Mouse (Mus musculus): ENCODE measurements around the gene Tmem164. TPM values are rescaled to one million over a fixed set of nuclear protein-coding genes. Genes with fewer than 3 reads are reported as not detected.
A peak's percentile ranks its signal among the peaks of the same experiment; 100 is the strongest.

The Tmem164 gene
- polyA plus RNA-seq, 1 experiment from 2014 or later: 36.4 TPM

DNA sequence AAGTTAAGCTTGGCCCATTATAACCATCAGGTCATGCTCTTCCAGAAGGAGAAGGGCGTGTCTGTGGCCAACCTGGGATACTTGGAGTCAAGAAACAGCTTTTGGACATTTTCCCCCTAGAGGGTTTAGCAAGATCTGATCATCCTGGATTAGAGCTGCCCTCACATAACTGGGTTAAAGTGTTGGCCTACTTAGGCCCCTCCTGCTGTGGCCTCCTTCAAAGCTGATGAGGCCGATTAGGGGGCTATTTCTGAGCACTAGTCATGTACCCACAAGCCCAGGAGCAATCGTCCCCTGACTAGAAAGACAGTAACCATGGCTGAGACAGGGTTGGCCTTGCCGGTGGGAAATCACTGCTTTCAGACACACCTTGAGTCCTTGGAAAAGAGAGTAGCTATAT, 160.7 kb downstream of the Tmem164 start:
- 81% methylated on average over 4 of the region's 4 CpGs for WGBS
- no peaks in the 10 kb centered on the region for H3K9me3 ChIP-seq (ENCODE audit: control insufficient read depth, low read length)
- H3K36me3 ChIP-seq (ENCODE audit: control insufficient read depth, insufficient read depth, low read length): no peaks in the 10 kb centered on the region
- no peak for ATAC-seq (ENCODE audit: insufficient number of reproducible peaks, low FRiP score, low TSS enrichment, low read depth)
- no peak for DNase-seq (ENCODE audit: low spot score)
- no peaks in the 10 kb centered on the region for H3K4me1 ChIP-seq (ENCODE audit: control insufficient read depth, insufficient read depth, low read length)
- no peak overlapping the region for H3K4me3 ChIP-seq (ENCODE audit: low read depth, low read length)
- no peak overlapping the region for H3K9ac ChIP-seq (ENCODE audit: low read length)
- H3K27me3 ChIP-seq (ENCODE audit: control insufficient read depth, insufficient read depth, low read length): no peaks in the 10 kb centered on the region
- H3K27ac ChIP-seq (replicated peaks; ENCODE audit: low read depth, low read length): no peak overlapping the region
- H3K4me2 ChIP-seq (ENCODE audit: low read depth, severe bottlenecking): no peak overlapping the region

DNA sequence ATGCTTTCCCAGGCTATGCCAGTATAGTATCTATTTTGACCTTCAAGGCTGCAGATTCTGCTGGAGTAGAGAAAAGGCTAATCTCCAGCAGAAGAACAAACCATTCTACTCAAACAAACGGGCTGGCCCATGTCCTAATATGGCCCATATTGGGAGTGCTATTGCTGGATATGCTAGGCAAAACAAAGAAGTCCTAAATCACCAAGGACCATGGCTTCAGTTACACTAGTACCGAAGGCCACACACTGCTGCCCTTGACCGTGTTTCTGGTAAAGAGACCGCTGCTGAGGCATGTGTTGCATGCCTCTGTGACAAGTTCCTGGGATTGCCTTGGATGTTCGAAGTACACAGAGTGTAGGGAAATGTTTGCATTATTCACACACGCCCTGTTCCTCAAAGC, 165.1 kb downstream of the Tmem164 start:
- H3K4me2 ChIP-seq (ENCODE audit: low read depth, severe bottlenecking): no peak overlapping the region
- no peaks in the 10 kb centered on the region for H3K4me1 ChIP-seq (ENCODE audit: control insufficient read depth, insufficient read depth, low read length)
- ATAC-seq (ENCODE audit: insufficient number of reproducible peaks, low FRiP score, low TSS enrichment, low read depth) (no peak), DNase-seq (ENCODE audit: low spot score) (no peak)
- no peaks in the 10 kb centered on the region for H3K27me3 ChIP-seq (ENCODE audit: control insufficient read depth, insufficient read depth, low read length)
- H3K4me3 ChIP-seq (ENCODE audit: low read depth, low read length): no peak overlapping the region
- no peak overlapping the region for H3K9ac ChIP-seq (ENCODE audit: low read length)
- no peaks in the 10 kb centered on the region for H3K9me3 ChIP-seq (ENCODE audit: control insufficient read depth, low read length)
- H3K36me3 ChIP-seq (ENCODE audit: control insufficient read depth, insufficient read depth, low read length): no peaks in the 10 kb centered on the region
- WGBS: 89% methylated on average over 6 of the region's 6 CpGs
- H3K27ac ChIP-seq (replicated peaks; ENCODE audit: low read depth, low read length): no peak overlapping the region

DNA sequence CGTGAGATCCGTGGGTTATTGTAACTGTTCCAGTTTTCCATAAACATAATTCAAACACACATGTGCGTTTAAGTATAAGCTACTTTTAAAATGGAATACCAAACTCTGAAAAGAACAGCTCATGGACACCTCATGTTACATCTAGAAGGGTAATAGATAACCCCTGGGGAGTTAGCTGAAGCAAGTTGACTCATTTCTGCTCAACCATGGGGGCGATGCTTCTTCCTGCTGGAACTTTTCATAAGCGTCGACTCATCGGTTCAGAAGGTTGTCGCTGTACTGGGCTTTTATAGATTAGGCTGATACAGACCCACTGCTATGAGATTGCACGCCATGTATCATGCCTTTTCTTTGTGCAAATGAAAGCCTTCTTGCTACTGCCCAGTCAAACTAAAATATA, 166.8 kb downstream of the Tmem164 start:
- WGBS: 92% methylated on average over 9 of the region's 9 CpGs
- Histone ChIP-seq H3K27me3 (ENCODE audit: control insufficient read depth, insufficient read depth, low read length) (no peaks in the 10 kb centered on the region), H3K9ac (ENCODE audit: low read length) (no peak overlapping the region), H3K4me1 (ENCODE audit: control insufficient read depth, insufficient read depth, low read length) (no peaks in the 10 kb centered on the region), H3K4me3 (ENCODE audit: low read depth, low read length) (no peak overlapping the region), H3K4me2 (ENCODE audit: low read depth, severe bottlenecking) (no peak overlapping the region), H3K9me3 (ENCODE audit: control insufficient read depth, low read length) (no peaks in the 10 kb centered on the region), H3K36me3 (ENCODE audit: control insufficient read depth, insufficient read depth, low read length) (no peaks in the 10 kb centered on the region), H3K27ac (replicated peaks; ENCODE audit: low read depth, low read length) (no peak overlapping the region)
- DNase-seq (ENCODE audit: low spot score) (no peak), ATAC-seq (ENCODE audit: insufficient number of reproducible peaks, low FRiP score, low TSS enrichment, low read depth) (no peak)

DNA sequence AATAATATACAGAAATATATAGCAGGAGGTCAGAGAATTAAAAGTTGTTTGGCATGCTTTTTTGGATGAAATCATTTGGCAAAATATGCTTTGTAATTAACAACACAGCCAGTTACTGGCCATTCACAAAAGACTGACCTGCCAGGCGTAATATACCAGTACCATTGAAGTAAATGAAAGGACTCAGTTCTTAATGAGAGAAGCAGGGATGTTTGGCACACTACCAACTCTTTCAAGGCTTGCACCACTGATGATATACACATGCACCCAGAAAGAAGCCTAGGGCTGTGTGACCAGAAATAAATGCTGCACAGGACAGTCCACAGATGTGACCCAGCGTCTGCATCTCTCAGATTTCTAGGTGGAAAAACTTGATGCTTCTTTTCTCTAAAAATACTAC, 188.6 kb downstream of the Tmem164 start:
- 0 out of 2 replicates have a peak, but pooled peaks cover 2% of the 10 kb centered on the region for H3K27me3 ChIP-seq (ENCODE audit: control insufficient read depth, insufficient read depth, low read length)
- H3K9ac ChIP-seq (ENCODE audit: low read length): no peak overlapping the region
- H3K9me3 ChIP-seq (ENCODE audit: control insufficient read depth, low read length): no peaks in the 10 kb centered on the region
- ATAC-seq (ENCODE audit: insufficient number of reproducible peaks, low FRiP score, low TSS enrichment, low read depth): no peak
- H3K4me3 ChIP-seq (ENCODE audit: low read depth, low read length): no peak overlapping the region
- H3K27ac ChIP-seq (replicated peaks; ENCODE audit: low read depth, low read length): no peak overlapping the region
- 88% methylated on average over 2 of the region's 2 CpGs for WGBS
- no peak overlapping the region for H3K4me2 ChIP-seq (ENCODE audit: low read depth, severe bottlenecking)
- H3K36me3 ChIP-seq (ENCODE audit: control insufficient read depth, insufficient read depth, low read length): no peaks in the 10 kb centered on the region
- no peaks in the 10 kb centered on the region for H3K4me1 ChIP-seq (ENCODE audit: control insufficient read depth, insufficient read depth, low read length)
- no peak for DNase-seq (ENCODE audit: low spot score)

DNA sequence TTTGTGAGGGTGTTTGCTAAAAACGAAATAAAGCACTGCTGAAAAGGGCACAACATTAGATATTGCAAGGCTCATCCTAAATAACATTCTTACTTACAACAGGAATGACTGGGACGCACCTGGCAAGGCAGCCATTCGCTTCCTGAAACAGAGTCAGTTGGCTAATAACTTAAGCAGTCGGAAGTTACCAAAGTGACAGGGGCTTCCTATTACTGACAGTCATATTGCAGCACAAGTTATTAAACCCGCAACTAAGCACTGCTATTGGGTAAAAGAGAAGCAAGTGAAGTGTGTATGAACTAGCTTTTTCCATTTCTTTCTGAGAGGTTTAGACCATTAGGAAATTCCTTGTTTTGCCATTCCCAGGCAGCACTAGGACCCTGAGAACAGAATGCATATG, 201.0 kb downstream of the Tmem164 start:
- Histone ChIP-seq H3K27ac (replicated peaks; ENCODE audit: low read depth, low read length) (no peak overlapping the region), H3K4me2 (ENCODE audit: low read depth, severe bottlenecking) (no peak overlapping the region), H3K36me3 (ENCODE audit: control insufficient read depth, insufficient read depth, low read length) (no peaks in the 10 kb centered on the region), H3K27me3 (ENCODE audit: control insufficient read depth, insufficient read depth, low read length) (no peaks in the 10 kb centered on the region), H3K4me1 (ENCODE audit: control insufficient read depth, insufficient read depth, low read length) (no peaks in the 10 kb centered on the region), H3K9me3 (ENCODE audit: control insufficient read depth, low read length) (no peaks in the 10 kb centered on the region), H3K4me3 (ENCODE audit: low read depth, low read length) (no peak overlapping the region), H3K9ac (ENCODE audit: low read length) (no peak overlapping the region)
- 87% methylated on average over 5 of the region's 5 CpGs for WGBS
- DNase-seq (ENCODE audit: low spot score) (no peak), ATAC-seq (ENCODE audit: insufficient number of reproducible peaks, low FRiP score, low TSS enrichment, low read depth) (no peak)

DNA sequence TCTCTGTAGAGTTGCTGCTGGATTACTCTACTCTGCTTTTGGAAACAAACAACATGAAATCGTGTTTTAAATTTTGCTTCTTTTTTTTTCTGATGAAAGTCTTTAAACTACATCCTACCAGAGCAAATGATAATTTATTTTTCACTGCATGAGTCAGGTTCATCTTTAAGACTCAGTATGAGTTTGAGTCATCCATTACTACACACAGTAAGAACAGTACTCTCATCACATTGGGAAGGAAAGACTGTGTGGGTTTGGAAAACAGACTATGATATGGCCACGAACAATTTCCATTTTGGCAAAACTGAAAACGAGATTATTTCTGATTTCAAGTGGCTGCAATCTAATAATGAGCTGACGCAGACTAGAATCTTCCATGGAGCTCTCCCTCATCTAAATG, 202.4 kb downstream of the Tmem164 start:
- Histone ChIP-seq H3K27ac (replicated peaks; ENCODE audit: low read depth, low read length) (no peak overlapping the region), H3K4me1 (ENCODE audit: control insufficient read depth, insufficient read depth, low read length) (no peaks in the 10 kb centered on the region), H3K4me2 (ENCODE audit: low read depth, severe bottlenecking) (no peak overlapping the region), H3K27me3 (ENCODE audit: control insufficient read depth, insufficient read depth, low read length) (0 out of 2 replicates have a peak, but pooled peaks cover 4% of the 10 kb centered on the region), H3K9me3 (ENCODE audit: control insufficient read depth, low read length) (no peaks in the 10 kb centered on the region), H3K4me3 (ENCODE audit: low read depth, low read length) (no peak overlapping the region), H3K9ac (ENCODE audit: low read length) (no peak overlapping the region), H3K36me3 (ENCODE audit: control insufficient read depth, insufficient read depth, low read length) (no peaks in the 10 kb centered on the region)
- 85% methylated on average over 4 of the region's 4 CpGs for WGBS
- no peak for DNase-seq (ENCODE audit: low spot score)
- no peak for ATAC-seq (ENCODE audit: insufficient number of reproducible peaks, low FRiP score, low TSS enrichment, low read depth)

DNA sequence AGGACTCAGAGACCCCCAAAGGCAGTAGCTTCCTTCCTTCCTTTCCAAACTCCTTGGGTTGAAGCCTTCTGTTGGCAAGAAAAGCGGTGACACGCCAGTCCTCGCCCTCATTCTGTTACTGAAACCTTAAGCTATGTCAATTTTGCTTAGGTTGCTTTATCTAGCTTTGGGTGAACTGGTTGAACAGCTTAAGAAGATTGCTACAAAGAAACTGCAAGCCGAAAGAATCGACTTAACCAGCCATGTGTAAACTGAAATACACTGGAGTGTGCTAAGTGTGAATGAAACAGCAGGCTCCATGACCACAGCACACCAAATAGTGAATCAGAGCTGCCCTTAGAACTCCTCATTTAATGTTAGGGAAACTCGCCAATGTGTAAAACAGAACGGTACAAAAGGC, 204.8 kb downstream of the Tmem164 start:
- H3K4me2 ChIP-seq (ENCODE audit: low read depth, severe bottlenecking): no peak overlapping the region
- 90% methylated on average over 7 of the region's 7 CpGs for WGBS
- ATAC-seq (ENCODE audit: insufficient number of reproducible peaks, low FRiP score, low TSS enrichment, low read depth) (no peak), DNase-seq (ENCODE audit: low spot score) (no peak)
- H3K4me3 ChIP-seq (ENCODE audit: low read depth, low read length): no peak overlapping the region
- no peaks in the 10 kb centered on the region for H3K36me3 ChIP-seq (ENCODE audit: control insufficient read depth, insufficient read depth, low read length)
- no peaks in the 10 kb centered on the region for H3K4me1 ChIP-seq (ENCODE audit: control insufficient read depth, insufficient read depth, low read length)
- H3K27me3 ChIP-seq (ENCODE audit: control insufficient read depth, insufficient read depth, low read length): 0 out of 2 replicates have a peak, but pooled peaks cover 4% of the 10 kb centered on the region
- H3K9ac ChIP-seq (ENCODE audit: low read length): no peak overlapping the region
- H3K27ac ChIP-seq (replicated peaks; ENCODE audit: low read depth, low read length): no peak overlapping the region
- no peaks in the 10 kb centered on the region for H3K9me3 ChIP-seq (ENCODE audit: control insufficient read depth, low read length)

MicroRNAs encoded within 50 kb of the gene (microRNA counts, 519-probe panel; counts per million panel counts)
- microRNA mmu-miR-652: 4,328 counts per million, percentile 65 among the panel's probes with 10 or more counts

Small RNAs within 50 kb of the gene (microRNA-seq; reads per million reads assigned to microRNA genes)
- gene Mir652: 10,242 reads per million, percentile 95 among the genes with 10 or more reads in this experiment

Data from limb, embryonic 11.5 days (tissue).